Mouse (Mus musculus): ENCODE data around the gene Gm28035.
A peak's percentile ranks its signal among the peaks of the same experiment; 100 is the strongest.

Gene Gm28035

DNA sequence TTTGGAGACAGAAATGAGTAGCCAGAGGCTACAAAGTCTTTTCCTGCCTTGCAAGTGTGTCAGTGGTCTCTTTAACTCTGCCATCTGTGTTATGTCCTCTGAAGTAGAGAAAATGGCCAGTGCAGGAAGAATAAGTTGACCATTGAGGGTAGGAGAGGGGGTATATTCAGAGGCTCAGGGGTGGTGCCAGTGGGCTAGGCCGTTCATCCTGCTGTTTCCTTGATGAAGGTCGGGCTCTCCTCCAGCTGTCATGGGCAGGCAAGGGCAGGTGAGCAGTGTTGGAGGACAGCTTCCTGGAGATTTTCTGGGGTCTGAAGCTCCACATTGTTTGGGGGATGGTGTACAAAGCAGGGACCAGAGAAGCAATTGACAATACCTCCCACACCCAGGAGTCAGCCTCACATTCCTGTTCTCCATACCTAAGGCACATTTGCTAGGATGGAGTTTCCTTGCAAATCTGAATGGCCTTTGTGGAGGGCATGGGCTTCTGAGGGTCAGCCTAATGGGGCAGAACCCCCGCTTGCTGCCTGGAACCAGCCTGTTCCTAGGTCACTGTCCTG lies 1.4 kb upstream of the Gm28035 start:
- no peak for DNase-seq (ENCODE audit: low read depth, low spot score)

DNA sequence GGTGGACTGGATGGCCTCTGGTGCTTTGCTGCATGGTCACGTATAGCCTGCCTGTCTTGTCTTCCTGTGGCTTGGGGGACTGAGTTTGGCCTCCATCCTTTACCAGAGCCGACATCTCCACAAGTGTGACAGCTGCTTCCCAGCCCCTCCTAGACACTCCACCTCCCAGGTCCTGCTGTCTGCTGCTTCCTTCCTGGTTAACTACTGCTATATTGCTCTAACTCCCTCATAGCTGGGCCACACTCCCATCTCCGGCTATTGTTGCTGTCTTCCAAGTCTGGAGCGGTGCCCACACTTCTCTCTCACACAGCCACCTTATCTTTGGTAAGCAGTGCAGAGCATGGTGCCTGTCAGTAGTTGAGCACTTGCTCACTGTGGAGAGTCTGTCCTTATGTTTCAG lies 590 bp upstream of the Gm28035 start:
- DNase-seq (ENCODE audit: low read depth, low spot score), result no peak

DNA sequence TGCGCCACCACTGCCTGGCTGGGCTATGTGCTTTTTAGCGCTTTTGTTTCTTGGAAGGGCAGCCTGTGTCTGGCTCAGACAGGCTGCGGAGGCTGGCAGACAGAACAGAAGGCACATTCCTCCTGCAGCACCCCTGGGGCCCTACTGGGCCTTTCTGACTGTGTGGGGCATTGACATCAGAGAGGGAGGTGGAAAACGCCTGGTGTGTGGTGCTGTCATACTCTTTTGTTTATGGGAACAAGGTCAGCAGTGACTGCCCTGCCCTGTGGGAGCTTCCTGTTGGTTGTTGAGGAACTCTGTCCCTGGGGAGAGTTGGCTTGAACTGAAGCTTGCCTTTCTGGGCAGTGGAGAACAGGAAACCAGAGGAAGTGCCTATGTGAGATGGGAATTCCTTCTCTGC lies 2.1 kb downstream of the Gm28035 start:
- DNase-seq (ENCODE audit: low read depth, low spot score), result peak; percentile 95

DNA sequence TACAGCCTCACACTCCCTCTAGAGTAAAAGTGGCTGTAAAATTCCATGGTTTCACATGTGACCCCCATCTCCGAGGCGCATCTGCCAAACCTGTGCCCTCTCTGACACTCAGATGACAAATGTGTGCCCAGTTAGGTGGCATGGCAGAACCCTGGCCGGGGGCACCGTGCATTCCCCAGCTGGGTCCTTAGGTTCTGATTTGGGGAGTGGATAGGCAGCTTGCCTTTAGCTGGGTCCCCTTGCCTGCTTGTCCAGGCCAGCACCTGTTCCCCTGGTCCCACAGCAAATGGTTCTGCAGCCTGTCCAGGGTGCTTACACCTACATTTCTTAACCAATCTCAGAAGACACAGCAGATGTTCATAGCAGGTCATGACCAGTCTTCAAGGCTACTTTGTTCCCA lies 3.0 kb downstream of the Gm28035 start:
- no peak for DNase-seq (ENCODE audit: low read depth, low spot score)

DNA sequence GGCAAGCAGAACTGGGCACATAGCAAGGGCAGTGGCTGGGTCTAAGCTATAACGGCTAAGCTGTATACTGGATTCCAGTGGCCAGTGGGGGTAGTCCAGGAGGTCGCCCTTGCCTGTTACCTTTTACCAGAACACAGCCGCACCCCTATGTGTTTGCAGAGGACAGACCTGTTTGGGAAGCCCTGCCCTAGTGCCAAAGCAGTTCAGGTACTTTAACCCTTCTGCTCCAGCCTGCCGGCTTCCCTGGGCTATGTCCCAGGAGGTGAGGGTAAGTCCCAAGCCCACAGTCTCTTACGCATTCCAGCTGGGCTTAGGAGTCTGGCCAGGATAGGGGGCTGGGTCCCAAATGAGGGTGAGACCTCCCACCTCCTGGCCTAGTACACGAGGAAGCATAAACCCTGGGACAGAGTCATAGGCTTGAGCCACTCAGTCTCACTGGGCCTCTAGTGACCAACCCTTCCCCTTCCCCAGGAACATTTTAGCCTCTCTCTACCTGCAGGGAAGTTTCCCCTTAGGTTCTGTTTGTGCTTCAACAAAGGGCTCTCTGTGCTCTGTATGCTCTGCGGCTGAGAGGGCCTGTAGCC lies 4.3 kb downstream of the Gm28035 start:
- no peak for DNase-seq (ENCODE audit: low read depth, low spot score)

DNA sequence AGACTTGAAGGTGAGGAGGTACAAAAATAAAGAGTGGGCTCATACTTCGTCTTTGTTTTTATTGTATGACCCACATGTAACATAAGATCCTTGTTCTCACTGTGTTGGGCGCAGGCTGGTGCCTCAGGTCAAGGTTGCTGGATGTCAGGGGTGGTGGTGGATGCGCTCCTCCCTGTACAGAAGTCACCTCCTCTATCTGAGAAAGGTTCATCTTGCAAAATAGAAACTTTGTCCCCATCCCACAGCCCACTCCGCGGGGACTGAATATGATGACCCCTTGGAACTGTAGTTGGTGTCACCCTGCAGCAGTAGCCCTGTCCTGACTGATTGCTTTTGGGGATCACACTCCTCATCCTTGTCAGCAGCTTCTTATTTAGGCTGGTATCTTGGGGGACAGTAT lies 6.7 kb downstream of the Gm28035 start:
- no peak for DNase-seq (ENCODE audit: low read depth, low spot score)

DNA sequence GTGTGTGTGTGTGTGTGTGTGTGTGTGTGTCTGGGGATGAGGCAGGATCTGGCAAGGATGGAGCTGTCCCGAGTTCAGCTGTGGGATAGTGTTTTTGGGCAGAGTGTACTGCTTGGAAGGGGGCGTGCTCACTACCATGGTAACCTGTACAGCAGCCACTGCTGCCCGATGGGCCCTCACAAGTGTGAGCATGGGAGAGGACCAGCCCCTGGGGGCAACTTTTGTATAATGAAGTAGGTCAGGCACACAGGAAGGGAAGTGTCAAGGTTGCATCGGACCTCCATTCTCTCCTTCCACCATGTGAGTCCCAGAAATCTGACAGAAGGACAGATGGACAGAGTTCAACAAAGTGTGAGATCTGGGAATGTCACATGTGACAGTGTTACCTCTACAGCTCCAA lies 7.3 kb downstream of the Gm28035 start:
- DNase-seq (ENCODE audit: low read depth, low spot score), result no peak

DNA sequence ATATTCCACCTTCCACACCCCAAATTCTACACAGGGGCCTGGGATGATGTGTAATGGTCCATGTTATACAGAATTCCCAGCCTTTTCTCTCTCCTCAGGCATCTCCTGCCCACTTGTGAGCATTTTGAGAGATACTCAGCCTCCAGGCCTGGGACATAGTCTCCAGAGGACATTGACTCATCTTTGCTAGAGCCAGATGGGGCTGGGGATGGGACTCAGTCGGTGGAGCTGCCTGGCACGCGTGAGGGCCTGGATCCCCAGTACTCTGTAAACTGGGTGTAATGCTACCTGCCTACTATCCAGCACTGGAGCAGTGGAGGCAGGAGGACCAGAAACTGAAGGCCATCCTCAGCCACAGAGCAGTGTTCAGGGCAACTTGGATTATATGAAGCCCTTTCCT lies 8.8 kb downstream of the Gm28035 start:
- DNase-seq (ENCODE audit: low read depth, low spot score), result no peak

DNA sequence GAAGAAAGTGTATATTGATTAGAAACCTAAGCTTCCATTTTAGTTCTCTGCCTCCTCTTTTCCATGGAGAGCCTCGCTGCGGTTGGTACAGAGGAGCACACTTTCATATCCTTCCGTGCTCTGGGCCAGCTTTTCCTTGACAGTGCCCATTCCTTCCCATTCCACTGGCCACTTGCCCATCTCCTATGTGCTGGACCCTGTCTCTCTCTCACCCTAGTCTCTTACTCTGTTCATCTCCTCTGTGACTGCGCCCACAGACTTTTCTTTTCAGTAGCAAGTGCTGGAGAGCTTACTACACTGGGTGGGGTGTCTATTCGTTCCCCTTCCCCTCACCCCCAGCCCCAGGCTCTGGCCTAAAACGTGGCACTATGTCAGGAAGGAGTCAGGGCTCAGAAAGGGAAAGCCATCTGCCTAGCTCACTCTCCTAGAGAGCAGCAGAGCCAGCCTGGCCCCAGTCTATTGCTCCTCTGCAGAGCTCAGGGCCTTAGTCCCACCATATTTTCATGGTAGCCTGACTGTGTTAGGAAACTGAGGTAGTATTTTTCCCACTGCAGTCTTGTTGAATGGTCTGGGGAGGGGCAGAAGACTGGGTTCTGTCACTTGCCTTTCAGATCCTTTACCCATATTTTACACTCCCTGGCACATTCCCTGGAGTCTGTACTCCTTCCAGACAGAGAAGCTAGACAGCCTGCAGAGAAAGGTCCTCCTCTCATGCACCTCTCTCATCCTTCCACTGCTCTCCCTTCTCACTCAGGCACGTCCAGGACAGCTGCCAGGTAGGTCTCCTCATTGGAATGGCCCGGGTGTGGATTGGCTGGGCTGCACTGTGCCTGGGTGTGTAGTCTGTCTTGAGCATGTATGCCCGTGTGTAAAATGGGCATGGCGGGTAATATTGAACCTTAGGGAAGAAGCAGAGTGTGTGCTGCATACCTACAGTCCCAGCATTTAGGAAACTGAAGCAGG lies 10.1 kb downstream of the Gm28035 start:
- no peak for DNase-seq (ENCODE audit: low read depth, low spot score)

DNA sequence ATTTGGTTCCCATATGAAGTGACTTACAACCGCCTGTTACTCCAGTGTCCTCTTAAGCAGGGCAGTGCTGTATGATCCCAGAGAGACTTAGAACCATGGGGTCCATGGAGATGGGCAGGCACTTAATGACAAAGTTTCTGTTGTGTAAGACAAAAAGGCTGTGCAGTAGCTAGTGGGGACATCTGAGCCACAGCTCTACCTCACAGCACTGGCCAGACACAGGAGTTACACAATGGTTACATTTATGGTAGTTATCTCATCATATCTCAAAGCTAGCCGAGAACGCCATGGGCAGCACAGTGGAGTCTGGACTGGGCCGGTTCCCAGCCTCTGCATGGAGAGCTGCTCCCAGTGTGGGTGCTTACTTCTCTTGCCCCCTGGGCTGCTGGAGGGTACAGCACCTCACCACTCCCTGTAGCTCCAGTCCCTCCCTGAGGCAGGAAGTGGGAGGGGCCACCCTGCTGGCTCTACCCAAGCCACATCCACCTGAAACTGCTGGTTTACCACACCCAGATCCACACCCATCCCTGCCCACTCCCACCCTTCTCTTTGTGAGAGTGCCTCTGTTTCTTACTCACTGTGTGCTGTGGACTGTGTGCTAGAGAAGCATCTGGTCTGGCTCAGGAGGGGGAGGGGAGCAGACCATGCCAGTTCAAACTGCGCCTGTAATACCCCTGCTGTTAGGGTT lies 11.2 kb downstream of the Gm28035 start:
- peak; percentile 87 for DNase-seq (ENCODE audit: low read depth, low spot score)

DNA sequence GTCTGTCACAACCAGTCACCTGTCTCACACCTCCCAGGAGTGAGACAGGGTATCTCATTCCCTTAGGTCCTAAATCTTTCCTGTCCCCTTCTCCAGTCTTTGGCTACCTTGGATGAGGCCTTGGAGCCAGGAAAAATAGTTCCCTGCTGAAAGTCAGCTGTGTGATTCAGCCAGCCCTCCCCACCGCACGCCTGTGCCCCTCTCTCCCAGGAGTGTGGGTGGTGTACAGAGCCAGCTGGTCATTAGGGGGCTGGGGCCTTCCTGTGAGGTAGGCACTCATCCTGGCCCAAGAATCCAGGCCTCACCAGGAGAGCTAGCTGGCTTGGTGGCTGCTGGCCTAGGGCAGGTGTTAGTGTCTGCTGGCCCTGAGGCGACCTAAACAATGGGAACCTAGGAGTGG lies 12.2 kb downstream of the Gm28035 start:
- no peak for DNase-seq (ENCODE audit: low read depth, low spot score)

DNA sequence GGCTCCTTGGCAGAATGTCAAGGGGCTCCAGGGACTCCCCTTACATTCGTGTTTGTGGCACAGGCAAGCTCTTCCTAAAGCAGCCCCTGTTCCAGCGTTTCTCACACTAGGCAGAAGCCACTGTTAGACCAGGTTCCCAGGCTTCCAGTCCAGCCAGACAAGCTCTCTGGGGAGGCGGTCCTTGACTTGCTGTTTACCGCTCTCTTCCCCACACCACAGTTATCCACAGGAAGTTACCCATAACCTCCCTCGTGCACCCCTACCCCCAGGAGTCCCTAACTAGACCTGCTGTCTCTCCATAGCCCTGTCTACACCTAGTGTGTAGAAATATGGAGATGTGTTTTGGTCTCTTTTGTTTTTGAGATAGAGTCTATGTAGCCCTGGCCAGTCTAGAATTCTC lies 13.4 kb downstream of the Gm28035 start:
- DNase-seq (ENCODE audit: low read depth, low spot score), result no peak

DNA sequence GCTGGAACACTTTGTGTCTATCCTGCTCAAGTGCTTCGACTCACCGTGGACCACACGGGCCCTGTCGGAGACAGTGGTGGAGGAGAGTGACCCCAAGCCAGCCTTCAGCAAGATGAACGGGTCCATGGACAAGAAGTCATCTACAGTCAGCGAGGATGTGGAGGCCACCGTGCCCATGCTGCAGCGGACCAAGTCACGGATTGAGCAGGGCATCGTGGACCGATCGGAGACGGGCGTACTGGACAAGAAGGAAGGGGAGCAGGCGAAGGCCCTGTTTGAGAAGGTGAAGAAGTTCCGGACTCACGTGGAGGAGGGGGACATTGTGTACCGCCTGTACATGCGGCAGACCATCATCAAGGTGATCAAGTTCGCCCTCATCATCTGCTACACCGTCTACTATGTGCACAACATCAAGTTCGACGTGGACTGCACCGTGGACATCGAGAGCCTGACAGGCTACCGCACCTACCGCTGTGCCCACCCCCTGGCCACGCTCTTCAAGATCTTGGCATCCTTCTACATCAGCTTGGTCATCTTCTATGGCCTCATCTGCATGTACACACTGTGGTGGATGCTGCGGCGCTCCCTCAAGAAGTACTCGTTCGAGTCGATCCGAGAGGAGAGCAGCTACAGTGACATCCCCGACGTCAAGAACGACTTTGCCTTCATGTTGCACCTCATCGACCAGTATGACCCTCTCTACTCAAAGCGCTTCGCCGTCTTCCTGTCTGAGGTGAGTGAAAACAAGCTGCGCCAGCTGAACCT lies 15.4 kb downstream of the Gm28035 start:
- DNase-seq (ENCODE audit: low read depth, low spot score), result no peak

DNA sequence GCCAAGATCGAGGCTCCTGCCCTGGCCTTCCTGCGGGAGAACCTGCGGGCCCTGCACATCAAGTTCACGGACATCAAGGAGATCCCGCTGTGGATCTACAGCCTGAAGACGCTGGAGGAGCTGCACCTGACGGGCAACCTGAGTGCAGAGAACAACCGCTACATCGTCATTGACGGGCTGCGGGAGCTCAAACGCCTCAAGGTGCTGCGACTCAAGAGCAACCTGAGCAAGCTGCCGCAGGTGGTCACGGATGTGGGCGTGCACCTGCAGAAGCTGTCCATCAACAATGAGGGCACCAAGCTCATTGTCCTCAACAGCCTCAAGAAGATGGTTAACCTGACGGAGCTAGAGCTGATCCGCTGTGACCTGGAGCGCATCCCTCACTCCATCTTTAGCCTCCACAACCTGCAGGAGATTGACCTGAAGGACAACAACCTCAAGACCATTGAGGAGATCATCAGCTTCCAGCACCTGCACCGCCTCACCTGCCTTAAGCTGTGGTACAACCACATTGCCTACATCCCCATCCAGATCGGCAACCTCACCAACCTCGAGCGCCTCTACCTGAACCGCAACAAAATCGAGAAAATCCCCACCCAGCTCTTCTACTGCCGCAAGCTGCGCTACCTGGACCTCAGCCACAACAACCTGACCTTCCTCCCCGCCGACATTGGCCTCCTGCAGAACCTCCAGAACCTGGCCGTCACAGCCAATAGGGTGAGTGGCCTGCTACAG lies 16.4 kb downstream of the Gm28035 start:
- no peak for DNase-seq (ENCODE audit: low read depth, low spot score)

DNA sequence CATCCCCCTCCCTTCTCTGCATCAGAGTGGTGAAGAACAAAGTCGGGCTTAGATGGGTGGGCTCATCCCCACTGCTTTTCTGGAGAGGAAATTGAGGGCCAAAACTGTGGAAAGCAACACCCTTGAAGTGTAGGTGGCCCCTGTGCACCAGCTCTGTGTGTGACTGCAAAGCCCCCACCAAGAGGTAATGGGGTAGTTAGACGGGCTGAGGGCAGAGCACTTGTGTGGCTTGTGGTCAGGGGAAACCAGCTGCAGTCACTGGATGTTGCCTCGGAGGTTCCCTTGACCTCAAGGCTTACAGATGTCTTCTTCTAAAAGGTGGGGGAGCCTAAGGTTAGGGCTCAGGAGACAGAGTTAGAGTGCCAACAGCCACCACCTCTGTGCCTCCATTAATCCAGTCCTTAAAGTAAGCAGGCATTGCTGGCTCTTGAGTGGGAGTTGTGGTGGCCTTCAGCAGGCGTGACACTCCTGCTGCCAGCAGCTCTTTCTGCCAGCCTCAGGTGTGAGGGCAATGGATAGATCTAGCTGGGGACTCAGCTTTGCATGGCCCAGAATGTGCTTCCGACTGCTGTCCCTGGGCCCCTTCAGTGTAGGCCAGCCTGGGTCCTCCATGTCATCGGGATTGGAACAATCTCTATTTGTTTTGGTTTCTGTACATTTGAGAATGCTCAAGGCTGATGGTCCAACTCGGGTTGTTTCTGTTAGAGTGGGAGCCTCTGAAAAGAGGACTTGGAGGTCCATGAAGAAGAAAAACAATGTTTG lies 17.5 kb downstream of the Gm28035 start:
- no peak for DNase-seq (ENCODE audit: low read depth, low spot score)

DNA sequence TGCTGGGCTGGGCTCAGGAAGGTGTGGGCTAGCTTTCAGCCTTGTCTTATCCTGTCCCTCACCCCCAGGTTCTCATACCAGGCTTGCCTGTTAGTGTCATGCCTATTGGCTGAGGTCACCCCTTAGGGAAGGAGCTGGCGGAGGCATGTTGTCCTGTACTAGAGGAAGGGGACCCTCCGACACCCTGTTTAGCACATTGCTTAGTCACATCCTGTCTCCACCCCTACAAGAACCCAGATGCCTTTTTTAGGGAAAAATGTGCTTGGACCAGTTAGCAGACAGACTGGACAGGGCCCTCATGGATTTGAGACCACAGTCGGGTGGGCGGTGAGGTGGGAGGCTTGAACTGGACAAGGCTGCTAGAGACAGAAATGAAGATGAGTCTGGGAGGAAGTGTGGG lies 18.2 kb downstream of the Gm28035 start:
- DNase-seq (ENCODE audit: low read depth, low spot score), result peak; percentile 39

DNA sequence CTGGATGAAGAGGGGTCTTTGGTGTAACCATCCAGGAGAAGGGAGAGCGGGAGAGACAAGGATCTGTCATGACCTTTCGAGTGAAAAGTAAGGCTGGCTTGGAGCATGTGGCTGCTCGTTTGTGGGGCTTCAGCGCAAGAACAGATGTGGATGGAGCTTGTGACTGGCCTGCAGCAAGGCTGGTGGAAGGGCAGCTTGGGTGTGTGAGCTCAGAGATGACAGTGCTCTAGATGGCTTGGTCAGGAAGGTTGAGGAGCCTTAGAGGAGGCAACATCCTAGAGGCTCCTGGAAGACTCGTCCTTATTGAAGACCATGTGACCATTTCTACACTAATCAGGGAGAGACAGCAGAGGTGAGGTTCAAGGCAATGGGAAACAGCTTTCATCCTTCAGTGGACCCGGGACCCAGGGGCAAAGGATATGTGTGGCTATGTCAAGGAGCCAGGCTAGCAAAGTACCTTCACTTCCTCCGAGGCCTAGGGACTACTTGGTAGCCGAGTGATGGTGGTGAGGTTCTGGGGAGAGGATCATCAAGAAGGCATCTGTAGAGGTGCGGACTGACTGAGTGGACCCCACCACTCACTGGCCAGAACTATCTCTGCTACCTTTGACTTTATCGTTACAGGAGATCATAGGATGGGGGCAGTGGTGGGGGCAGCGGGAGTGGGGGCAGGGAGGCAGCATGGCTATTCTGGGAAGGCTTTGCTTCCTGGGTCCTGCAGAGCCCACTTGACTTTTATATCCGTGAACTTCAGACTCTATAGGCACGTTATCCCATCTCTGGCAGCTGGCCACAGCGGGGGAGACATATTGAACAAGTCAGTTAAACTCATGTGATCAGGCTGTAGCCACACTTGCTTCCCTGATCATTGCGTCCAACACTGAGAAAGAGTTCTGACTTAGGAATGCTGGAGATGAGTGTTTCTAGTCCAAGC lies 19.0 kb downstream of the Gm28035 start:
- DNase-seq (ENCODE audit: low read depth, low spot score), result no peak

DNA sequence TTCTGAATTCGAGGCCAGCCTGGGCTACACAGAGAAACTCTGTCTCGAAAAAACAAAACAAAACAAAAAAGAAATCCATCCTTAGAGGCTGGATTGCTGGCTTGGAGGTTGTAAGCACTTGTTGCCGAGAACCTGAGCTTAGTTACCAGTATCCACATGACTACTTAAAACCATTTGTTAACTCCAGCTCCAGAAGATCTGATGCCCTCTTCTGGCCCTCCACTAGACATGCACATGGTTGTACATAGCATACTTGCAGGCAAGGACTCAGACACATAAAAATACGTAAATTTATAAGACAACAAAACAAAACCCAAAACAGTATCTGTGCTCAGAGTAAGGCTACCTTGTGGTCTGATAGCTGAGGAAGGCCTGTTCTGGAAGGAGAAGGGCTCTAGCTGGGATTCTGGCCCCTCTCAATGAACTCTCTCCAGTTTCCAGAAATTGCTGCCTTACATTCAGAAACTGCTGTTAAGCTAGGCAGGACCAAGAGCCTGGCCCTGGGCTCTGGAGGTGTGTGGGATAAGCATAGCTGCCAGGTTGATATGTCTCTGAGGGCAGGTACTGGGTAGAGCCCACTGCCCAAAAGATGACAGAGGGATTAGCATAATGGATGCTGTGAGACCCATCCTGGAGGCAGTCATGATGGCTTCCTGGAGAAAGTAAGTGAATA lies 20.8 kb downstream of the Gm28035 start:
- peak; percentile 55 for DNase-seq (ENCODE audit: low read depth, low spot score)
